Mouse (Mus musculus): Measurements from ENCODE around the gene Krt88.
A peak's percentile ranks its signal among the peaks of the same experiment; 100 is the strongest.

Krt88 gene

GRCm38 (mm10) chr15:101479007-101479665 lies 31.6 kb downstream of the Krt88 start:
- DNase-seq (ENCODE audit: low spot score in 2 of 2), result peak; percentile 47 to 53

GRCm38 (mm10) chr15:101479666-101480060 lies 32.1 kb downstream of the Krt88 start:
- DNase-seq (ENCODE audit: low spot score in 2 of 2), result no peak

GRCm38 (mm10) chr15:101482056-101482455 lies 34.5 kb downstream of the Krt88 start:
- DNase-seq (ENCODE audit: low spot score in 2 of 2), result no peak

- DNase-seq (ENCODE audit: low spot score in 2 of 2), result no peak
These were observed 36.1 kb downstream of the Krt88 start for GRCm38 (mm10) chr15:101483646-101484045.

GRCm38 (mm10) chr15:101484939-101485338 lies 37.4 kb downstream of the Krt88 start:
- no peak for DNase-seq (ENCODE audit: low spot score in 2 of 2)

GRCm38 (mm10) chr15:101485911-101486635 lies 38.5 kb downstream of the Krt88 start:
- peak; percentile 56 for DNase-seq (ENCODE audit: low spot score in 2 of 2)

- DNase-seq (ENCODE audit: low spot score in 2 of 2), result no peak
These were observed 43.9 kb downstream of the Krt88 start, which contains the start of gene Krt83 for GRCm38 (mm10) chr15:101491431-101491830. Krt83 (minus strand) TSS chr15:101491512.

- DNase-seq (ENCODE audit: low spot score in 2 of 2), result no peak
These were observed 45.2 kb downstream of the Krt88 start for GRCm38 (mm10) chr15:101492718-101493117.

- no peak for DNase-seq (ENCODE audit: low spot score in 2 of 2)
These were observed 46.2 kb downstream of the Krt88 start for GRCm38 (mm10) chr15:101493713-101494112.

- no peak for DNase-seq (ENCODE audit: low spot score in 2 of 2)
These were observed 46.7 kb downstream of the Krt88 start for GRCm38 (mm10) chr15:101494203-101494602.

- no peak for DNase-seq (ENCODE audit: low spot score in 2 of 2)
These were observed 47.7 kb downstream of the Krt88 start for GRCm38 (mm10) chr15:101495266-101495665.

- DNase-seq (ENCODE audit: low spot score in 2 of 2), result peak in 1 of 2 experiments; percentile 23
These were observed 49.6 kb downstream of the Krt88 start for GRCm38 (mm10) chr15:101497181-101497580.
